Mouse (Mus musculus) stomach, embryonic 15.5 days (tissue): ENCODE results near the gene Pde4a. TPM values are rescaled to one million over a fixed set of nuclear protein-coding genes. Genes with fewer than 3 reads are reported as not detected.
A peak's percentile ranks its signal among the peaks of the same experiment; 100 is the strongest.

Source experiments
- ATAC-seq: fragments of 200-750 bp; cut with Nextera tagmentation; 2 replicates; pipeline ENCODE4 v1.8.0; 2017; ENCODE audit warnings: low read depth, moderate number of reproducible peaks, moderate TSS enrichment; ENCODE audit not compliant: insufficient read depth, low FRiP score
- H3K27ac ChIP-seq: fragments of 300-500 bp; sonication (generic); 2 replicates; pipeline ENCODE4 v1.5.1; 2015; ENCODE audit warnings: mild to moderate bottlenecking, inconsistent platforms
- H3K27me3 ChIP-seq: fragments of 300-500 bp; sonication (generic); replicated peaks from 2 replicates; pipeline ENCODE4 v1.6.1; 2015; ENCODE audit warnings: inconsistent platforms
- H3K36me3 ChIP-seq: fragments of 300-500 bp; sonication (generic); 2 replicates; pipeline ENCODE4 v1.6.1; 2015; ENCODE audit warnings: inconsistent platforms
- H3K4me1 ChIP-seq: fragments of 300-500 bp; sonication (generic); 2 replicates; pipeline ENCODE4 v1.6.1; 2015; ENCODE audit warnings: inconsistent platforms
- H3K4me2 ChIP-seq: fragments of 300-500 bp; sonication (generic); 2 replicates; pipeline ENCODE4 v1.6.1; 2015; ENCODE audit warnings: mild to moderate bottlenecking, inconsistent platforms
- H3K4me3 ChIP-seq: fragments of 300-500 bp; sonication (generic); replicated peaks from 2 replicates; pipeline ENCODE4 v1.5.1; 2015; ENCODE audit warnings: inconsistent platforms
- H3K9ac ChIP-seq: fragments of 300-500 bp; sonication (generic); 2 replicates; pipeline ENCODE4 v1.6.1; 2015; ENCODE audit warnings: inconsistent platforms
- H3K9me3 ChIP-seq: fragments of 300-500 bp; sonication (generic); 2 replicates; pipeline ENCODE4 v1.6.1; 2016; ENCODE audit warnings: inconsistent platforms
- WGBS: fragments of 180-500 bp; shearing (Covaris S2); methylation state at CpG from one replicate; pipeline ENCODE4 v1.1.7; 2015; 5-methylcytosine and 5-hydroxymethylcytosine counted together
- polyA plus RNA-seq: library from polyadenylated mRNA; unstranded; fragments of >200 nt; fragmentation: Nextera tagmentation; extraction: Ambion mirVana; gene quantifications from 2 replicates; pipeline ENCODE4 v1.2.1, GENCODE M21; 2015

The Pde4a gene
- polyA plus RNA-seq, 1 experiment from 2014 or later = 5.9 TPM

DNA sequence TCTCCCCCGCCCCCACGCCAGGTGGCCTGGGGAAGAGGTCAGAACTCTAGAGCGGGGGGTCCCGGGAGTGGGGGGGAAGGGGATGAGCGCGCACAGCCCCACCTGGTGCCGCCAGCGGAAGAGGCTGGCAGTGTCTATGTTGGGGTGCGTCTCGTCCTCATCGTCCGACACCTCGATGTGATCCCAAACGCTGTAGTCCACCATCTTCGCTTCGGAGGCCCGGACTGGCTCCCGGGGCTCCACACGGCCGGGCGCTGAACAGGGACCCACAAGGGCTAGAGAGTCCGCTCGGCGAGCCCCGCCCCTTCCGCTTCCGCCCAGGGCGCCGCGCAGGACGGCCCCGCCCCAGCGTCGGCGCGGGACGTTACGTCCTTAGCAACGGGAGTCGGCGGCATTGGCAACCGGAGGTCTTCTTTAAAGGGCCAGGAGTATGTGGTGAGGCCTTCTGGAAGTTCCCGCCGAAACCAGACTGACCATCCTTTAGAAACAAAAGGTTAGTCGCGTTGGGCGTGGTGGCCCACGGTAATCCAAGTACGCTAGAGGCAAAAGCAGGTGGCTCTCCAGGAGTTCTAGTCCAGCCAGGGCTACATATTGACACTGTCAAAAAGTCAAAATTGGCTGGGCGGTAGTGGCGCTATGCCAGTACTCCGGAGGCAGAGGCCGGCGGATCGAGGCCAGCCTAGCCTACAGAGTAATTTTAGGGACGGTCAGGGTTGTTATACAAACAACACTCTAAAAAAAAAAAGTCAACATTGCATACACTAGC is 15.7 kb upstream of the Pde4a start, which contains the start of gene Cdc37:
Gene Cdc37, minus strand, starts transcription at position 329 of the 766 bp plus-strand sequence.
- WGBS = 3% methylated on average over 56 of the region's 56 CpGs
- Histone ChIP-seq H3K4me3 (peak within 1 kb of the TSS; percentile 93), H3K9me3 (no peaks in the 10 kb centered on the region), H3K27me3 (no peaks in the 10 kb centered on the region), H3K4me2 (peak within 1 kb of the TSS; percentile 86), H3K36me3 (no peaks in the 10 kb centered on the region; the same call in 1 of the 2 replicates), H3K4me1 (peaks cover 54% of the 10 kb centered on the region), H3K9ac (peak within 1 kb of the TSS; percentile 97), H3K27ac (peak within 1 kb of the TSS; percentile 83; the same call in 1 of the 2 replicates)
- ATAC-seq = peak; percentile 94

DNA sequence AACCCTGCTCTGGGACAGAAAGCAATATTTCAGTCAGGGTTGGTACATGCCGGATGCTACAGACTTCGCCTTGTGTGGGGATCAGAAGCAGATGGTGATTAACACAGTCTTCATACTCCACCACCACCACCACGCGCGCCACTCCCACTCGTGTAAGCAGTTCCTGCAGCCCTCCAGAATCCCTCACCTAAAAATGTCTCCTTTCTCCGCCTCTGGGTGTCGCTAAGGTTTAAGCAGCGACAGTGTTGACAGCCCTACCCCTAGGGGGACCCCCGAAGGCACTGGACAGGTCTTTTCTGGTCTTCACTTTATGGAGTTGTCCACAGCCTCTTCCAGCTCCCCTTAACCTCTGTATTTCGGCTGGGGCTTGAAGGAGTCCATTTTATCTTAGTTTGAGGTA is 12.8 kb upstream of the Pde4a start:
- 1% methylated on average over 11 of the region's 11 CpGs for WGBS
- no peak for ATAC-seq
- no peak overlapping the region for H3K9ac ChIP-seq
- H3K36me3 ChIP-seq = no peaks in the 10 kb centered on the region
- peaks cover 39% of the 10 kb centered on the region for H3K4me1 ChIP-seq
- peak overlapping the region; percentile 38 for H3K4me3 ChIP-seq
- peak overlapping the region; percentile 81 for H3K4me2 ChIP-seq
- no peaks in the 10 kb centered on the region for H3K27me3 ChIP-seq
- H3K27ac ChIP-seq = peak overlapping the region; percentile 79; the same call in 1 of the 2 replicates
- no peaks in the 10 kb centered on the region for H3K9me3 ChIP-seq

DNA sequence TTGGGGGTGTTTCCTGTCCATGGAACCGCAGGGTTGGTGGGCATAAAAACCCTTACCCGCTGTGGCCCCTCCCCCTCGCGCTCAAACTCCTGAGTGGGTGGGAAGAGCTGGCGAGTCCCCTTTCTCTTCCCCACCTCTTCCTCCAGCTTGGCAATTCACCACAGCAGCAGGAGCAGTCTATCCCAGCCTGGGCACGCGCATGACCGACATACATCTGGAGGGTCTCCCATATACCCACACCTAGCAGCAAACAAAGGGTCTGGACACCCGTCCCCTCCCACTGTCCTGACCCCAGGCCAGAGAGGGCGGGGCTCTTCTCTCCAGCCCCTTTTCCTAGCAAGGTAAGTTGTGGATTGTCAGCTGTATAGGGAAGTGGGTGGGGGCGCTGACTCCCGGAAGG is 12.2 kb upstream of the Pde4a start:
- H3K9ac ChIP-seq = peak overlapping the region; percentile 29; the same call in 1 of the 2 replicates
- peak overlapping the region; percentile 38 for H3K4me3 ChIP-seq
- peaks cover 32% of the 10 kb centered on the region for H3K4me1 ChIP-seq
- no peaks in the 10 kb centered on the region for H3K27me3 ChIP-seq
- peak; percentile 16; the same call in 1 of the 2 replicates for ATAC-seq
- no peaks in the 10 kb centered on the region for H3K36me3 ChIP-seq
- H3K4me2 ChIP-seq = peak overlapping the region; percentile 81
- no peaks in the 10 kb centered on the region for H3K9me3 ChIP-seq
- H3K27ac ChIP-seq = peak overlapping the region; percentile 79
- 5% methylated on average over 12 of the region's 12 CpGs for WGBS

DNA sequence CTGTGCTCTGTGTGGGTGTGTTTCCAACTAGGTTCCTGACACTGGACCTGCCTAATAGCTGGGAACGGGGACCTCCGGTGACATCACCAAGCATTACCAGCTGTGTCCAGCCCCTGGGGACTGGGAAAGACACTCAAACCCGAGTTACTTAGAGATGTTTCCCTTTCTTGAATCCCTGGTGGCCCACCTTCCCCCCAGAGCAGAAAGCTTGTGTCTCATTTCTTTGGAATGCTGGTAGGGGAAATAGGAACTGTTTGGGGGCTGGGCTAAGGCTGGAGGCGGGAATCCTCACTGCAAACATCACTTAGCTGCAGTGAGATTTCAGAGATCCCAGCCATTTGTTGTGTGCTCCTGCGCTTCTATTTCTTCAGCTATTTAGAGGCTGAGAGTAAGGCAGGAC is 11.7 kb upstream of the Pde4a start:
- no peak overlapping the region for H3K9ac ChIP-seq
- no peaks in the 10 kb centered on the region for H3K27me3 ChIP-seq
- H3K4me1 ChIP-seq = peaks cover 27% of the 10 kb centered on the region
- no peaks in the 10 kb centered on the region for H3K9me3 ChIP-seq
- peak overlapping the region; percentile 38 for H3K4me3 ChIP-seq
- no peaks in the 10 kb centered on the region for H3K36me3 ChIP-seq
- whole genome bisulfite sequencing = 8% methylated on average over 5 of the region's 5 CpGs
- peak overlapping the region; percentile 79 for H3K27ac ChIP-seq
- H3K4me2 ChIP-seq = peak overlapping the region; percentile 81
- no peak for ATAC-seq

DNA sequence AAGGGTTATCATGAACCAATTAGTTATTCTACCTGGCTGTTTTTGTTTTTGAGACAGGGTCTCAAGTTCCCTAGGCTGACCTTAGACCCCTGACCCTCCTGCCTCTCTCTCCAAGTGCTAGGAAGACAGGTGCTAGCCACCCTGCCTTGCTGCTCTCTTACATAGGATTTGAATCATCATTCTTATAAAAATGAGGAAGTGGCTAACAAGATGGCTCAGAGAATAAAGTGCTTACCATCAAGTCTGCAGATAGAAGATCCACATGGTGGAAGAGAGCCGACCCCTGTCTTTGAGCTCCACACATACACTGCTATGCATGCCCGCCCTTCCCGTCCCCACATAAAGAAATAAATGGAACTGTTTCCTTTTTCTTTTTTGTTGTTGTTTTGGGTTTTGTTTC is 10.7 kb upstream of the Pde4a start:
- peaks cover 24% of the 10 kb centered on the region for H3K4me1 ChIP-seq
- H3K4me3 ChIP-seq = no peak overlapping the region
- 80% methylated on average over 3 of the region's 3 CpGs for WGBS
- H3K36me3 ChIP-seq = no peaks in the 10 kb centered on the region
- no peaks in the 10 kb centered on the region for H3K9me3 ChIP-seq
- H3K27ac ChIP-seq = no peak overlapping the region
- H3K9ac ChIP-seq = no peak overlapping the region
- no peak overlapping the region for H3K4me2 ChIP-seq
- ATAC-seq = no peak
- H3K27me3 ChIP-seq = no peaks in the 10 kb centered on the region

DNA sequence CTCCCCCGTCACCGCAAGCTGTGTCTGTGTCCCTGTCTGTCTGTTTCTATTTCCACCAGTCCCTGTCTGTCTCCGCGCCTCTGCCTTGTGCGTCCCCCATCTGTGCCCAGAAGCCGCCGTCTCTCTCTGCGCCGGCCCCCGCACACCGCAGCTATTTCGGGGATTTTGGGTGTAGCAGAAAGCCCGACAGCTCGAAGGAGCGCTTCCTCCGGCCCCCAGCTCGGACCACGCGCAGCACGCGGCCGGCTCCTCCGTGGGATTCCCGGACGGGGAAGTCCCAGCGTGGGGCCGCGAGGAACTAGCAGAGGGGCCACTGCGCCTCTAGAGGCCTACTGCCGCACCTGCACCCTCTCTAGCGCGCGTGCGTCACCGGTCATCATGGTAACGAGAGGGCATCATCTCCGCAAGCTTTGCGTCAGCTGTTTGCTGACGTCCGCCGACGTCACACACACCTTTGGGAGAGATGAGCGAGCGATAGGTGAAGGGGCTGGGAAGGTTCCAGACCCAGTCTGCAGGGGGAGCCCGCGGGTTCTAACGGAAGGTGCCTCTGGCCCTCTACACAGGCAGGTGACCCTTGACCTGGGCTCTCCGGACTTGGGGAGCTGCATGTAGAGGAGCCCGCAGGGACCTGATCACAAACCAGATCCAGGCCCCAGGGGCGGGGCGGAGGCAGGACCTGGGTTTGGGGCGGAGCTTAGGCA is 4.2 kb upstream of the Pde4a start:
- no peaks in the 10 kb centered on the region for H3K36me3 ChIP-seq
- peaks cover 46% of the 10 kb centered on the region for H3K27me3 ChIP-seq
- peak overlapping the region; percentile 54 for H3K4me3 ChIP-seq
- peak; percentile 73; the same call in 1 of the 2 replicates for ATAC-seq
- peaks cover 26% of the 10 kb centered on the region for H3K4me1 ChIP-seq
- H3K9me3 ChIP-seq = no peaks in the 10 kb centered on the region
- no peak overlapping the region for H3K27ac ChIP-seq
- WGBS = under 1% methylated on average over 52 of the region's 52 CpGs
- H3K9ac ChIP-seq = peak overlapping the region; percentile 42; the same call in 1 of the 2 replicates
- peak overlapping the region; percentile 85 for H3K4me2 ChIP-seq

DNA sequence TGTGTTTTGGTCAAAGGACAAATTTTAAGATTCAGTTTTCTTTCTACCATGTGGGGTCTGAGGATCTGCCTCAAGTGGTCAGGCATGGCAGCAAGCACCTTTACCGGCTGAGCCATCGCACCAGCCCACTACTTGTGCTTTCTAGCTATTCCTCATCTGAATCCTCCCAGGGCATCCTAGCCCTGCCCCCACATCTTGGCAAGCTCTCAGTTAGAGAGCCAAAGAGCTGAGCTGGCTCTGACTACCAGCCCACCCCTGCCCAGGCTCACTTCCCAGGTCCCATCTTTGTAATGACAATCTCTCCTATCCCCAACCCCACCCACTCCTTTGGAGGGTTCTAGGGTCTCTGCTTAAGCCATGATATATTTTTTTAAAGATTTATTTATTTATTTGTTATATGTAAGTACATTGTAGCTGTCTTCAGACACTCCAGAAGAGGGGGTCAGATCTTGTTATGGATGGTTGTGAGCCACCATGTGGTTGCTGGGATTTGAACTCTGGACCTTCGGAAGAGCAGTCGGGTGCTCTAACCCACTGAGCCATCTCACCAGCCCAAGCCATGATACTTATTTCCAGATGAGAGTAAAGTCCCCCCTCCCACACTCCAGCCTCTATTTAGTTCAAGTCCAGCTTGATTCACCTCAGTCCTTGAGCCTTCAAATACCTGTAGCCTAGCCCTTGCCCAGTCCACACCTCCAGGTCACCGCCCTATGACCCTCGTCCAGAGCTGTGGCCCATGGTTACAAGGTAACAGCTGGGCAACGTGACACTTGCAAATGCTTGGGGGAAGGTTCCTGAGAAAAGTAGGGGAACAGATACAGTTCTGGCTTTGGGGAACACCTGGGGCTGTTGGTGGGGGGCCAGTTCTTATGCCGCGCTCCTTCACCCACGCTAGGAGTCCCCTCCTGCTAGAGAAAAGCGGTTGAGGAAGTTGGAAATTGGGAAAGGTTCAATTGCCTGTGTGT is 2.1 kb upstream of the Pde4a start:
- Histone ChIP-seq H3K27ac (no peak overlapping the region), H3K9me3 (no peaks in the 10 kb centered on the region), H3K9ac (no peak overlapping the region), H3K4me1 (peaks cover 33% of the 10 kb centered on the region), H3K27me3 (peaks cover 57% of the 10 kb centered on the region), H3K4me2 (peak overlapping the region; percentile 49), H3K4me3 (no peak overlapping the region), H3K36me3 (no peaks in the 10 kb centered on the region)
- no peak for ATAC-seq
- 32% methylated on average over 11 of the region's 11 CpGs for WGBS

DNA sequence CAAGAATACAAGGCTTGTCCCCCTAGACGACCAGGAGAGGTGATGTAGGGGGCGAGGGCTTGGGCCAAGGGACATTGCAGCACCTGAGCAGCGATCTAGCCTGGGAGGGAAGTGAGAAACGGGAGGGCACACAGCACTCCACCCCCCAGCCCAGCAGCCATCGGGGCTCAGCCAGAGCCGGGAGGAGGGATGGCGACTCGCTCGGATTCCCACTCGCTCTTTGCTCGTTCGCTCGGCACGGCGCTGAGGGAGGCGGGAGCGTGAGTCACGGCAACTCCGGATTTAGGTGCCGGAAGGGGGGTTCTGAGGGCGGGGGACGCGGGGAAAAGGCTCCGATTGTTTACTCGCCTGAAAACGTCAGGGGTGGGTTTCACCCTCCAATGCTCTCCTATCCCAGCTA is 1.4 kb upstream of the Pde4a start:
- no peaks in the 10 kb centered on the region for H3K36me3 ChIP-seq
- peaks cover 40% of the 10 kb centered on the region for H3K4me1 ChIP-seq
- H3K27ac ChIP-seq = no peak overlapping the region
- H3K9ac ChIP-seq = no peak overlapping the region
- peak overlapping the region; percentile 48 for H3K4me3 ChIP-seq
- ATAC-seq = no peak
- peaks cover 57% of the 10 kb centered on the region for H3K27me3 ChIP-seq
- under 1% methylated on average over 26 of the region's 26 CpGs for WGBS
- H3K4me2 ChIP-seq = peak overlapping the region; percentile 49
- no peaks in the 10 kb centered on the region for H3K9me3 ChIP-seq

DNA sequence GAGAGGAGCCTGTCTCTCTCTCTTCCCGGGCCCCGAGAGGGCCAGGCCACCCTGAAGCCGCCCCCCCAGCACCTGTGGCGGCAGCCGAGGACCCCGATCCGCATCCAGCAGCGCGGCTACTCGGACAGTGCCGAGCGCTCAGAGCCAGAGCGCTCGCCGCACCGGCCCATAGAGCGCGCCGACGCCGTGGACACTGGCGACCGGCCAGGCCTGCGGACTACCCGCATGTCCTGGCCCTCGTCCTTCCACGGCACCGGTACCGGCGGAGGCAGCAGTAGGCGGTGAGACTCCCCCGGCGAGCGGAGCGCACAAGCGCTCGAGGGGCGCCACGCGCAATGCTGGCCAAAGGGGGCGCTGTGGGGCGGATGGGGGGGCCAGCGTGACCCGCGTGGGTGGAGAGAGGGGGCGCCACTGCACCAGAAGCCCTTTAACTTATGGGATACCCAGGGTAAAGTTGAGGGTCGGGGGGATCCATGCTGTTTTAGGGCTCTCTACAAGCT is 488 bp downstream of the Pde4a start:
- Histone ChIP-seq H3K4me2 (peak overlapping the region; percentile 95), H3K4me3 (peak overlapping the region; percentile 48), H3K9ac (no peak overlapping the region; the same call in 1 of the 2 replicates), H3K36me3 (no peaks in the 10 kb centered on the region), H3K9me3 (no peaks in the 10 kb centered on the region), H3K27me3 (peaks cover 57% of the 10 kb centered on the region), H3K4me1 (peaks cover 40% of the 10 kb centered on the region), H3K27ac (no peak overlapping the region)
- no peak for ATAC-seq
- WGBS = under 1% methylated on average over 47 of the region's 47 CpGs

DNA sequence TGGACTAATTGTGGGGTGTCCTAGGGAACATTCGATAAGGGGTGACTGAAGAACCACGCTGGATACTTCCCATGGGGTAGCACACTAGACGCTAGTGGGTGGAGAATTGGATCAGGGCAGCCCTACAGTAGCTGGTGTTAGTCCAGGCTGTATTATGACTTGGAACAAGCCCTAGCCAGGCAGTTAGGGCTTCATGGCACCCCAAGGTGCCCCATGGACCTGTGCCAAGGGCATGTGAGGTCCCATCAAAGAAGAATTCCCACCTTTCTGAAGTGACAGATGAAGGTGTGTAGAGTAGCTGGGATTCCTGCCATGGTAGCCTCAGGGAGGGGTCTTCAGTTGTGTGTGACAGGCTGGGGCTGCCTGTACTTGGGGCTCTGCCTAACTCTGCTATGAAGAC is 1.0 kb downstream of the Pde4a start:
- no peak for ATAC-seq
- Histone ChIP-seq H3K4me2 (peak overlapping the region; percentile 95), H3K27ac (no peak overlapping the region), H3K36me3 (no peaks in the 10 kb centered on the region), H3K27me3 (peaks cover 56% of the 10 kb centered on the region), H3K4me1 (peaks cover 38% of the 10 kb centered on the region), H3K9ac (no peak overlapping the region), H3K9me3 (no peaks in the 10 kb centered on the region), H3K4me3 (peak overlapping the region; percentile 48)
- 33% methylated on average over 3 of the region's 3 CpGs for WGBS
